Mouse (Mus musculus) central nervous system, embryonic 14 days (tissue): ENCODE measurements around the gene Olfr229. TPM values are rescaled to one million over a fixed set of nuclear protein-coding genes. Genes with fewer than 3 reads are reported as not detected.

Experiments used
- polyA plus RNA-seq: library from polyadenylated mRNA; depleted of rRNA; stranded (reverse); fragments of >200 nt; gene quantifications from 2 replicates; pipeline ENCODE4 v1.2.3, GENCODE M21; 2012; rRNA removed

The Olfr229 gene
- polyA plus RNA-seq, result not detected in 2 replicates

DNA sequence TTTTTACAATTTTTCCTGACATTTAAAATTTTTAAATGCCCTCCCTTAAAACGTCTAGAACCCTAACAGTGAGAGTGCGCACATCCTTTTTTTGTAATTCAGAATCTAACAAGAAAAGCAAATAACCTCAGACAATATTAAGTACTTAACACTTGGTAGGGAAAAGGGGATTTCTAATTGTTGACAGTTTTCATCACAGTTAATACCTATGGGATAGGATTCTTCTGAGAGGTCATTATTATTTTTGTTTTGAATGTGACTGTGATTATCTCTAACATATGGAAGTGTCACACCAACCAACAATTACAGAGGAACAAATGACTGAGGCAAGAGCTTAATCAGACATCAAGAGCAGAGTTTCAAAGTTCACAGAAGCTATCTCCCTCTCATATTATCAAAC, at the start of gene Olfr229:
TSS of gene Olfr229 (plus strand) at position 301 of the 400 bp plus-strand sequence.

DNA sequence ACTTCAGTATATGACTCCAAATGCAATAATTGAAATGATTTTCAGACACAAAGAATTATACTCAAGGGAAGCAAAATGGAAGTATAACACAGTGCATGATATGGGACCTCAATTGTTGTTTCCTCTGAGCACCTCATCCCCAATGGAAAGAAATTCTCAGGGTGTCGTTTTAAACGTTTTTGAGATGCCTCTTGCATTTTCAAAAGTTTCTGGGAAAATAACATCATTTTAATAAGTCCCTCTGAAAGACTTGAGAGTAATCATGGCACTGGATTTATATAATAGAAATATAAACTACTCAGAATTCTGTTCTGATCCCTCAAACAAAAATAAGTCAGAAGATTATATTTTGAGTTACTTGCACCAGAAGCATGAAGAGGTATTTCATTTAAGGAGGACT, 41.0 kb upstream of the Olfr229 start, which contains the start of gene Olfr972:
TSS of gene Olfr972 (plus strand) at position 301 of the 400 bp plus-strand sequence.

GRCm38 (mm10) chr9:39937201-39937600, 30.1 kb downstream of the Olfr229 start, which contains the start of gene Olfr974:
Gene Olfr974 (plus strand): TSS chr9:39937501.

GRCm38 (mm10) chr9:39951946-39952345, 44.8 kb downstream of the Olfr229 start, which contains the start of gene Olfr975:
Gene Olfr975 (minus strand): TSS chr9:39952046.

GRCm38 (mm10) chr9:39961033-39961432, 53.9 kb downstream of the Olfr229 start, which contains the start of gene Olfr976:
Gene Olfr976 (minus strand): TSS chr9:39961133.

Other genes with a start within 250 kb of the Olfr229 start
- not detected in 2 replicates for gene Olfr963, start 240.1 kb upstream of the Olfr229 start, polyA plus RNA-seq
- gene Olfr149, start 200.2 kb upstream of the Olfr229 start, polyA plus RNA-seq, result not detected in 2 replicates
- gene Olfr965, start 196.0 kb upstream of the Olfr229 start, polyA plus RNA-seq, result not detected in 2 replicates
- not detected in 2 replicates for gene Olfr150, start 176.4 kb upstream of the Olfr229 start, polyA plus RNA-seq
- not detected in 2 replicates for gene Olfr967, start 161.1 kb upstream of the Olfr229 start, polyA plus RNA-seq
- gene Olfr968, start 124.1 kb upstream of the Olfr229 start, polyA plus RNA-seq, result not detected in 2 replicates
- gene Olfr969, start 116.4 kb upstream of the Olfr229 start, polyA plus RNA-seq, result not detected in 2 replicates
- gene Olfr970, start 98.5 kb upstream of the Olfr229 start, polyA plus RNA-seq, result not detected in 2 replicates
- not detected in 2 replicates for gene Olfr971, start 70.5 kb upstream of the Olfr229 start, polyA plus RNA-seq
- not detected in 2 replicates for gene Olfr972, start 40.9 kb upstream of the Olfr229 start, polyA plus RNA-seq
- gene Olfr974, start 30.2 kb downstream of the Olfr229 start, polyA plus RNA-seq, result not detected in 2 replicates
- gene Olfr975, start 44.7 kb downstream of the Olfr229 start, polyA plus RNA-seq, result 0.03 and 0.05 TPM in 2 replicates
- not detected in 2 replicates for gene Olfr976, start 53.8 kb downstream of the Olfr229 start, polyA plus RNA-seq
- gene Olfr978, start 84.8 kb downstream of the Olfr229 start, polyA plus RNA-seq, result not detected in 2 replicates
- gene Olfr979, start 96.1 kb downstream of the Olfr229 start, polyA plus RNA-seq, result not detected in 2 replicates
- not detected in 2 replicates for gene Olfr980, start 102.2 kb downstream of the Olfr229 start, polyA plus RNA-seq
- not detected in 2 replicates for gene Olfr981, start 114.1 kb downstream of the Olfr229 start, polyA plus RNA-seq
- gene Olfr982, start 166.5 kb downstream of the Olfr229 start, polyA plus RNA-seq, result not detected in 2 replicates
- not detected in 2 replicates for gene Olfr983, start 186.3 kb downstream of the Olfr229 start, polyA plus RNA-seq
- not detected in 2 replicates for gene Olfr984, start 206.9 kb downstream of the Olfr229 start, polyA plus RNA-seq
- gene Olfr985, start 222.8 kb downstream of the Olfr229 start, polyA plus RNA-seq, result not detected in 2 replicates
- gene Tmem225, start 240.8 kb downstream of the Olfr229 start, polyA plus RNA-seq, result not detected in 2 replicates